Mouse (Mus musculus) embryo, embryonic 11.5 days (tissue): Measurements from ENCODE around the gene Fbxo31.
A peak's percentile ranks its signal among the peaks of the same experiment; 100 is the strongest.
"Not testable (repeated sequence)": the region's sequence is repeated elsewhere in the genome, so short reads cannot be mapped to it uniquely, and the experiment has no call there.

Source experiments
- DNase-seq: peaks from one replicate; pipeline ENCODE4 v3.0.0-alpha.2; 2012; ENCODE audit warnings: low read depth, low spot score

Fbxo31 gene

GRCm38 (mm10) chr8:121578676-121579451 is at the start of gene Fbxo31:
TSS of gene Fbxo31 (minus strand) at chr8:121578806.
- DNase-seq, result peak; percentile 91

DNA sequence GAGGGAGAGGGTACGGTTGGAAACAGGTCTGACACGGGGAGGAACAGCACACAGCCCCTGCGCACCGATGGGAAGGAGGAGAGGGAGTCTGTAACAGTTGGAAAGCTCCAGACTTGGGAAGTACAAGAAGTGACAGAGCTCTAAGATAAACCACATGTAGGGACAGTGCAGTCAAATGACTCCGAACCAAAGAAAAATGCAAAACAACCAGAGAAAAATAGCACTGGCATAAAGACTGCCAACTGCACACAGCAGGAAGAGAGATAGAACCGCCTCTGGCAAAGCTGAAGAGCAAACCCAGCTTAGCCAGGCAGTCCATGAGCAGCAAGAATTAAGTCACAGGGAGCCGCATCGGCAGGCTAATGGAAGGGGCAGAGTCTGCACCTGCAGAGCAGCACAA is 44.4 kb upstream of the Fbxo31 start:
- no peak for DNase-seq

DNA sequence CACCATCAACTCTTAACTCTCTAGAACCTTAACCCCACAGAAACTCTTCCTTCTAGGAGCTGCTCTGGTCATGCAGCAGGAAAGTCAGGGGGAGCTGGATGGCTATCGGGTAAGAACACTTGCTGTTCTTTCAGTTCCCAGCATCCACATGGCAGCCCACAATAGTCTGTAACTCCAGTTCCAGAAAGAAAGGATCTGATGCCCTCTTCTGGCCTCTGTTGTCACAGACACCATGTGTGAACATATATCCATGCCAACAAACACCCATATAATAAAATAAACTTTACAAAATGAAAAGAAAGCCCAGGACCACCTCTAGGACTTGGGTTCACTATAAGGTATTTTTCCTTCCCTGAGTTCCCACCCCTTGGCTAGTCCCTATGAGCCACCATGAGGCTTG is 43.3 kb upstream of the Fbxo31 start:
- DNase-seq, result no peak

DNA sequence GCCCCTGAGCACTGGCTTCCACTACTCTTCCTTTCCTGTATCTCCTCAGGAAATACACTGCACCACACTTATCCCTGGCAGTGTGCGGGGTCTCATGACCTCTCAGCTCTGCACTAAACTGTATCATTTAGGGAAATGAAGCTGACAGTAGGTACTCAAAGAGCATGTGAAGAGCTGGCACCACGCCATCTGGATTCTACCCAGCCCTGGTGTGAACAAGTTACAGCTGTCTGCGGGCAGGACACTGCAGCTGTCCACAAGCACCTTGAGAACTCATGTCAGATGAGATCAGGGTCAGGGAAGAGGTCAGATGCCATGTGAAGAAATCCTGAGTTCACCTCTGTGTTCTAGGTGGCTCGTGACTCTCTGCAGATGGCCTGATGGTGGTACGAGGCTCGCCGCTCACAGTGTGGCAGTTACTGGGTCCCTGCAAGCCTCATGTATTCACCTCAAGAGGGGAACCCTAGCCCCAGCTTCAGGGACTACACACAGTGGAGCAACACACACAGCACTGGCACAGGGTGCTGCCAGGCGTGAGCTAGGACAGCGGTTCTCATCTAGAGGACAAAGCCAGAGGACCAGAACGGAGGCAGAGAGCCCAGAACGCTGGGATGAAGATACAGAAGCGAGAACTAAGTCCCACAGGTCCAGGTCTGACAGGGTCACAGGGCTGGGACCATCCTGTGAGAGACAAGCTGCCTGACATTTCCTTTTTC is 42.4 kb upstream of the Fbxo31 start:
- no peak for DNase-seq

- no peak for DNase-seq
Observed at GRCm38 (mm10) chr8:121619401-121619995, 40.9 kb upstream of the Fbxo31 start.

DNA sequence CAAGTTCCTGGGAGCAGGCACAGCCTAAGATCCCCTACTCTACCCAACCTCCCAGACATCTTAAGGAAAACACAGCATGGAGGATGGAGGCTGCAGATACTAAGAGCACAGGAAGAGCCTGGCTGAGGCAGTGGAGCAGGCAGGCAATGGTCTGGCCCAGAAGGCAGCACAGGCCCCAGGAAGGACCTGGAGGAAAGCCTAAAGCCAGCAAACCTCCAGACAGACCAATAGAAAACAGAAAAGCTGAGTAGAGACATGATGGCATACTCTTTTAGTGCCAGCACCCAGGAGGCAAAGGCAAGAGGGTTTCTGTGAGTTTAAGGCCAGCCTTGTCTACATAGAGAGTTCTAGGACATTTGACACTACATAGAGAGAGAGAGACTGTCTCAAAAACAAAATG is 34.8 kb upstream of the Fbxo31 start:
- no peak for DNase-seq

- no peak for DNase-seq
Observed at GRCm38 (mm10) chr8:121609916-121610315, 31.3 kb upstream of the Fbxo31 start.

DNA sequence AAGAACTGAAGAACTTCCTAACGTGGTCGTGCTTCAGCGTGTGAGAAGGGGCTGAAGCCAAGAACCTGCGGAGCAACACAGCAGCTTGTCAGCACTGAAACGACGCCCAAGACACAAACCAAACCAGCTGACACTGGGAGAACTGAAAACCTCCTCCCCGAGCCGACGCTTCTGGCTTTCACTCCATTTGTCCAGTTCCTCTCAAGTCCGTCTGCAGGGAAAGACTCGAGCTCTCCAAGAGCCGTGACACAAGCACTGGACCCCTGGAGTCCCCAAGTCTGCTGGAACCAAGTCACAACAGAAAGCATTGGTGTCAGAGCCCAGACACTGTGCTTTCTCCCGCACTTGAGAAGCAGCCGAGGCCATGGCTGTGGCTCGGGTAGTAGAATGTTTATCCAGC is 30.6 kb upstream of the Fbxo31 start:
- DNase-seq, result no peak

DNA sequence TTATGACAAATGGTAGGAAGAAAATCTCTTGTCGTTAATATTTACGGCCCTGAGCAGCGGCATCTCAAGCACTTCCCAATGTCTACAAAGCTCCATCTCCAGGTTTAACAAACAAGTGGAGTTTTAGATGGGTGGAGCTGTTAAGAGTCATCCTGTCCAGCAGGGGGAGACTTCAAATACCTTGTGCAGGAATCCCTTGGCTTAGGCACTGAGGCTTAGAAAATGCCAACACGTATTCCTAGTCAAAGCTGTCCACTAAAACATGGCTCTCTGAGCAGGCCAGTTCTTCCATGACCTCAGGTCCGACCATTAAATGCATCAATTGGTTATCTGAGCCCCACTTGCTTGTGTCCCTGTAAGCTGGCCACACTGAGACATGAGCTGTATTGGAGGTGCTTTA is 29.1 kb upstream of the Fbxo31 start:
- no peak for DNase-seq

- no peak for DNase-seq
Observed at GRCm38 (mm10) chr8:121603801-121604200, 25.2 kb upstream of the Fbxo31 start.

DNA sequence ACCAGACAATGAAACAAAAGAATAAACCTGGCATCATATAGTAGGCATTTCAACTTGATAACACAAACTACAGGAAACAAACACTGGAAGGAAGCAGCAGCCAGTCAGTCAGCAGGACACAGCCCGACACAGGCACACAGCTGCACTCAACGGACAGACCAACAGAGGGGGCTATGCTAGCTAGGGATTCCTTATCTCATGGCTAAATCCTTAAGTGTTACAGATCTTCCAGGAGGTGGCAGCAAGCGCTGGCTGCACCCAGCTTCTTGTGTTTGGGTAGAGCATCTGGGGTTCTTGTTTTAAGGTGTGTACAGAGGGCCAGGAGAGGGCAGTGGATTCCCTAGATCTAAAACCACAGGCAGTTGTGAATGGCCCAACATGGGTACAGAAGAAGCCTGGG is 24.3 kb upstream of the Fbxo31 start:
- DNase-seq, result no peak

DNA sequence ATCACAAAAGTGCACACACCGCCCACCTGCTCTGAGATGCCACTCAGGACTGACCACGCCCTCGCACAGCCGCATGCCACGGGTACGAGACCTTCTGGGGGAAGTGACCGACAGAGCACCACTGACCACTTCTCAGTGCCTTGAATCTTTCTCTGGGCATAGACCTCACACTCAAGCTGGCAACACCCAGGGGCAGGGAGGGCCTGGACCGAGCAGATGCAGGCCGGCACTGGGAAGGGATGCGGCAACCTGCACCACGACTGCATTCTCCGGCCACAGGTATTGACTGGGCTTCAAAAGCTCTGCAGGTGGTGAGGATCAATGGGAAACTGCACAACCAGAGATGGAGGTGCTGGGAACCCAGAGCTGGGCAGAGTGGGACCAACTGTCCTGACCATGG is 23.8 kb upstream of the Fbxo31 start:
- DNase-seq, result no peak

DNA sequence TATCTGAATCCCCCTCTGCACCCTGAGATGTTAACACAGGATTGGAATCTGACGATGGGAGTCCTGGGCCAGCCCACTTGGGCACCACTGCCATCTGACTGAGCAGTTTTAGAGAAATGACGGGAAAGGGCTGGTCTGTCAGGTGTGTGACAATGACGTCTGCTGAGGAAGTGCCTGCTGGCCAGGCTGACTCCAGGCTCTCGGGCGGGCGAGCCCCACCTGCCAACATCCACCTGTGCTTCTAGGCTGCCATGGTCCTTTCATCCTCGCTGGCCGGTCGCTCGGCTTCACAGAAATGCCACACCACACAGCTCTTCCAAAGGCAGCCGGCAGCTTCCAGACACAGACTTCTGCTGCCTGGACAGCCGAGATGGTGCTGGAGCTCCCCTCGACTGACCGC is 21.2 kb upstream of the Fbxo31 start:
- no peak for DNase-seq

GRCm38 (mm10) chr8:121598892-121599291 is 20.3 kb upstream of the Fbxo31 start:
- DNase-seq, result peak; percentile 61

GRCm38 (mm10) chr8:121598190-121598589 is 19.6 kb upstream of the Fbxo31 start:
- DNase-seq, result no peak

DNA sequence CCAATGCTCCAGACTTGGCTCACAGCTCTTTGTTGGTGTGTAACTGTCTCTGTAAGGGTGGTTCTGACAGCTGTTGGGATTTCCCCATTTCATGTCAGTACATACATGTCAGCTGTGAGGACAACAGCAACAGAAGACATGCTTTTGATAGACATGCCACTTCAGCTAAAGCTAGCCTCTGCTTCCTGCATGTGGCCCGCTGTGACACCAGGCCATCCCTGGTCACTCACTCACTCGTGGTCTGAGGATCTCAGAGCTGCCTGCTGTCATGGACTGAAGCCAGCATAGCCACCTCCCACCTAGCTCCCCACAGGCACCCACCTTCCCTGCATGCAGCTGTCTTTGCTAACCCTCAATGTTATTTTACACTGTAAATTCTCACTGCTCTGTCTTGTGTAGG is 18.9 kb upstream of the Fbxo31 start:
- not testable (repeated sequence) for DNase-seq

DNA sequence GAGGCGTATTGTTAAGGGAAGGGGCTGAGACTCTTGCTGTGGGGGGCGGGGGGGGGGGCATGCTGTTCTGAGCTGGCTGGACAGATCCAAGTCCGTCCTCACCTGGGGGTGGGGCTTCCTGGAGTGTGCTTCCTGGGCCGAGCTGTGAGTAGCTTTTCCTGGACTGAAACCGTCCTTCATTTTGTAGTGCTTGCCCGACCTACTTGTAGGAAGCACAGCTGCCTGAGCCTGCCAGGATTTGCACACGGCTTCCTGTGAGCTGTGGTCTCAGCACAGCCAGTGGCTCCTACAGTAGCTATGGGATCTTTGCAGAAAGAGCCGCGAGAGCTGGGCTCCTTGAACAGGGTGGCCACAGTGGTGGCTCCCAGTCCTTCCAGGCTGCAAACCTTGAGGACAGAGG is 15.4 kb upstream of the Fbxo31 start:
- DNase-seq, result no peak

DNA sequence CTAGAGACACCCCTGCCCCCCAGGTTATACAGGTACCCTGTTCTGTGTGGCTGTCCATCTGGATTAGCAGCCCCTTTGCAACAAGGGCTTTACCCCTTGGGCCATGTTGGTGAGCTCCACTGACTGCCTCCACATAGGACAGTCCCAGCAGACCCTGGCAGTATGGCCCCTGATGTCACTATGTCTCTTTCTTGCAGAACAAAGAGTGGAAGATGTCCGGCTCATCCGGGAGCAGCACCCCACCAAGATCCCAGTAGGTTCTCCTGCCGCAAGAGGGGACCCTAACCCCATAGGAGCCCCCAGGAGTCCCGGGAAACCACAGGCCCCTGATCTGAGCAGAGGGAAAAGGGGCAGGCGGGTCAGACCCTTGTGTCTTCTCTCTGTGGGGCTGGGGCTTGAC is 14.7 kb upstream of the Fbxo31 start:
- DNase-seq, result no peak

DNA sequence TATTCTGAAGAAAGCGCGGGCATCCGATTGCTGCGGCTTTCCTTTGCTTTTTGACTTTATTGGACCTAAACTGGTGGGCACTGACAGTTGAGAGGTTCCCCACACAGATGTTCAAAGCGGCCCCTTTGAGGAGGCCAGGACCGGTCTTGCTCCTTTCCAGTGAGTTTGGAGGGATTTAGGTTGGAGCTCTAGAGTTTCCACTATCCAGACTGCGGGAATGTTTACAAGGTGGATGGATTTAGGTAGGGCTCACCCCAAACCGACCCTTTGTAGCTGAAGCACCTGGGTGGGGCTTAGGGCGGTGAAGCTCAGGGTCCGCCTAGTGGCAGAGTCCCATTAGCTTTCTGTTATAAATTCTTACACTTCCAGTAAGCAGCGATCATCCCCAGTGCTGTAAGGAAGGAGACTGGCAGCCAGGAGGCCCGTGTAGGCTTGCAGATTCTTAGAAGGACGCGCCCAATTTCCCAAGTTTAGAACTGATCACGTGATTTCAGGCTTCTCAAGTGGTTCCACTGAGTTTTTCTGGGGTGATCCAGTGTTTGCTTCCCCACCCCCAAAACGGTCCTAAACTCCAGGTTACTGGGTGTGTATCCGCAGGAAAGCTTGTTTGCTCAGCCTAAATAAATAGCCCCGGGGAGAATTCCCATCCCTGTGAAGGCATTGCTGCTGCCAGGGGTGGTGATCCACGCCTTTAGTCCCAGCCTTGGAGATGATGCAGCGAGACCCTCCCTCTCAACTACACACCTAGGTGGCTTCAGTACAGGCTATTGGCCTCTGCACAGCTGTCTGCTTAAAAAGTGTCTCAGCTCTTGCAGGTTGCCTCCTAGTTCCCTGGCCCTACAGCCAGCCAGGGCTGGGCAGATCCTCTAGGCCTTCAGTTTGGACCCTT is 12.8 kb upstream of the Fbxo31 start:
- no peak for DNase-seq

DNA sequence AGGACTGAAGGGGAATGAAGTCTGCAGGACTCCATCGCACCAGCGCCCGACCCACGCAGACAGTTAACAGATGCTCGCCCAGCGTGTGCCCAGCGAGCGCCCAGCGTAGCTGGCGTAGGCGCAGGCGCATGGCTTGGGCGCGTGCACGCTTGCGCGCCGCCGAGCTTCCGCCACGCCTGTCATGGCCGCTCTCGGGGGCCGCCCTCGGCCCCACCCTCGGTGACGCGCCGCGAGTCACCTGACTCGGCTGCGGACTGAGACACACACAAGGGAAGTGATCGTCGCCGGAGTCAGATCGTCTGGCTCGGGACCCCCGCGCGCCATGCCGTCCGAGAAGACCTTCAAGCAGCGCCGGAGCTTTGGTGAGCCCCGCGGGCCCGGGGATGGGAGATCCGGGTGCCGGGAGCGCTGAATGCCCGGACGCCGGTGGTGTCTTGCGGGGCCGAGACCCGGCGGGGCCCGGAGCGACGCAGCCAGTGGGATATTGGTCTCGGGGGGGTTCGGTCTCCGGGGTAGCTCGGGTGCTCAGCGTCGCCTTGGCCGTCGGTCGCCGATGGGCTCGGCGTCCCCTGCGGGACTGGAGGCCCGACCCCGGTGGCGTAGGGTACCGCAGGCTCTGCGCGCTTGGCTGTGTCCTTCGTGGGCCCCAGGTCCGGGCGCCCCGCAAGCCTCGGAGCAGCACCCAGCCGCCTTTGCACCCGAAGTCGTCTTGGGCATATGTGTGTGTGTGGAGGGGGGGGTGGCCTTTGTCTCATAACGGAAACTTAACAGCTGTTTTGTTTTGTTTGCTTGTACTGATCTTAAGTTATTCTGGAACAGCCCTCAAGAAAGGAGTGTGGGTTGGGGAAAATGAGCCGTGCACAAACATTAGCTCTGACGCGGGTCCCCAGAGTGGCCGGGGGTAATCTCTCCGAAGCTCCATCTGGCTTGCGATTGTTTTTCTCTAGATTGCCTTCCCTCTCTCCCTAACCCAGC is 11.9 kb upstream of the Fbxo31 start, which contains the start of gene Map1lc3b:
Gene Map1lc3b, plus strand, starts transcription at position 159 of the 975 bp plus-strand sequence.
- DNase-seq, result peak; percentile 92
